Mouse (Mus musculus): ENCODE data around the gene Zfp940. TPM values are rescaled to one million over a fixed set of nuclear protein-coding genes. Genes with fewer than 3 reads are reported as not detected.
"Not testable (repeated sequence)": the region's sequence is repeated elsewhere in the genome, so short reads cannot be mapped to it uniquely, and the experiment has no call there.

The Zfp940 gene
- under 1 TPM; 0.62 to 0.87 TPM for total RNA-seq (2021)
- long read RNA-seq, experiment 1, result 0 reads
- long read RNA-seq, experiment 2, result 0 reads

DNA sequence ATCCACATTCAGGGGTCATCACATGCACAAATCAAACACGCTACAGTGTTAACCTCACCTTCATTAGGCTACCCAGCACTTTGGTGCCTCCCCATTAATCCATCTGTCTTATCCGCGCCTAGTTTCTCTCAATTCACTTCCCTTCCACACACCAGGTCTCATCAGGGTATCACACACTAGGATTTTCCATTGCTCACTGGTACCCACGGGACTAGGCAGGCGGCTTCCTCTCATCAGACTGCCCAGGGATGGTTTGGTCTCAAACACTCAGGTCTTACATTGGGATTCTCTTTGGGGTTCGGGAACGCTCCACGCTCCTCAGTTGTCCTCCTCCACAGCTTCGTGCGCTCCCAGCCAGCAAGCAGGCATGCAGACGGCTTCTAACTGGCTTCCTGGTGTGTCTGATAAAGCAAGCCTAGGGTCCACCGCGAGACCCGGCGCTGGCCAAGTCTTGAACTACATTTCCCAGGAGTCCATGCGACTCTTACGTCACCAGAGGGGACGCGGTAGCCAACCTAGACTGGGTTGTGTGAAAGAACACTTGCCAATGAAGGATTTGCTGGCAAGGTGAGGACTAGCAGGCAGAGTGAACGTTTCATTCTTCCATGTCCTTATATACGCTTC lies at the start of gene Zfp940:
Zfp940 (minus strand) TSS at position 451 of the 624 bp plus-strand sequence.
- peak; percentile 88 to 95 for DNase-seq

DNA sequence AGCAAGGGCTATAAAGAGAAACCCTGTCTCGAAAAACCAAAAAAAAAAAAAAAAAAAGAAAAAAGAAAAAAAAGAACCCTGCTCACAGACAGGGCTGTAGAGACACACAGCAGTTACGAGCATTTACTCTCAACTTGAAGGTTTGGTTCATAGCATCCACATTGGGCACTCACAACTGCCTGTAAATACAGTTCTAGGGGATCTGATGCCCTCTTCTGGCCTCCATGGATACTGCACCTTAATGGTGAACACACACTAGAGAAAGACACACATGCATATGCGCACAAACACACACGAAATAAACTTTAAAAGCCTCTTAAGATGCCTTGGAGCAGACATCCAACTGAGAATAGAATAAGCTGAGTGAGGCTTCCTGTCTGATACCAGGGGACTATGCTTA lies 44.9 kb upstream of the Zfp940 start:
- no peak for DNase-seq

DNA sequence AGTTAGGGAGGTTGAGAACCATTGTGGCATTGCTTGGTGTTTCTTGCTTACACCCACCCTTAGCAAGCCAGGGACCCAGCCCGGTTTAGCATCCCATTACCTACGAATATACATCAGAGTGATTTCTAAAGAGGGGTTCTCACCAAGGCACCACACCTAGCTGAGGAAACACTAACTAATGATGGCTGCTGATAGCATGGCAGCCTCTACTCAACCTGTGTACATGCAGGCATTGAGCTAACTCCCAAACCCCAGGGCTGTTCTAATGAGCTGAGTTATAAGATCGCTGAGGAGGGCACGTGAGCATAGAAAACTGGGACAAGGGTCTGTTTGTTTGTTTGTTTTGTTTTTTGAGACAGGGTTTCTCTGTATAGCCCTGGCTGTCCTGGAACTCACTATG lies 39.3 kb upstream of the Zfp940 start:
- no peak for DNase-seq

DNA sequence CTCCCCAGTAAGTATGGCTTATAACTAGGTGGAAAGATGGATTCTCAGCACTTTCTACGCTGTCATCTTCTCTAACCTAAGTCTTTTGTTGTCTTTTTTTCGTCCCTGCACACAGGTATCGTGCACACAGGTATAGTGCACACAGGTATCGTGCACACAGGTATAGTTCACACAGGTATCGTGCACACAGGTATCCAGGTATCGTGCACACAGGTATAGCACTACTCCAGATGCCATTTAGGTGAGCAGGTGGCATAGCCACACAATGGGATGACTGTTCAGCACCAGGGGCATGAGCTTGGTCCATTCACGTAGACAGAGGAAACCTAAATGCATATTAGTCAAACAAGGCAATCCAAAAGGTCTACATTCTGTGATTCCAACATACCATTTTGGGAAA lies 37.0 kb upstream of the Zfp940 start:
- DNase-seq, result no peak

DNA sequence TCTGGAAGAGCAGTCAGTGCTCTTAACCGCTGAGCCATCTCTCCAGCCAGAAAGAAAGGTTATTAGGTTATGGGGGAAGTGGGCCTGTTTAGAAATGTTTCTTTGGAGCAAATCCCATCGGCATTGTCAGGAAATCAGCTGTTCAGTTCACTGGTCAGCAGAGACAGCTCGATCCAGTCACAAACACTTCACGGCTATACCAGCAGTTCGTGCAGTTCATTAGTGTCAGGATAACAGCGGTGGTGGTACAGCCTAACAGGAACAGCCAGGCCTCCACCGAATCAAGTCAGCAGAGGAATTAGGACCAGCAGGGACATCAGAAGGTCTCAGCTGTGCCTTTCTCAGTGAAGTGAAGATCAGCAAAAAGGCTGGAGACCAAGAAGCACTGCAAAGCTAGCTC lies 27.4 kb upstream of the Zfp940 start:
- no peak for DNase-seq

DNA sequence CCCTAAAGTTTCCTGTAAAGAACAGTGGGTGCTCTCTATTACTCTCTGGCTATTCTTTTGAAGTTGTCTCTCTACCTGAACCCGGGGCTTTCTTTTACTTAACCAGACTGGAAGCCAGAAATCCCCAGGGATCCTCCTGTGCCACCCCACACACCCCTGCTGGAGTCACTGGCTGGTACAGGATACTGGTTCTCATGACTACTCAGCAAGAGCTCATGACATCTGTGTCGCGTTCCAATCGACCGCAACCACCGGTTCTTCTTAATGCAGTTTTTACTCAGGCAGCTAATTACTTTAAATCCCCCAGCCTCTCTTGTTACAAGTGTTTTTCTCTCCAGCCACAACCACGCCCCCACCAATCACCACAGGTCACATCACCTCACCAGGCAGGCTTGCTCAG lies 26.6 kb upstream of the Zfp940 start:
- no peak for DNase-seq

DNA sequence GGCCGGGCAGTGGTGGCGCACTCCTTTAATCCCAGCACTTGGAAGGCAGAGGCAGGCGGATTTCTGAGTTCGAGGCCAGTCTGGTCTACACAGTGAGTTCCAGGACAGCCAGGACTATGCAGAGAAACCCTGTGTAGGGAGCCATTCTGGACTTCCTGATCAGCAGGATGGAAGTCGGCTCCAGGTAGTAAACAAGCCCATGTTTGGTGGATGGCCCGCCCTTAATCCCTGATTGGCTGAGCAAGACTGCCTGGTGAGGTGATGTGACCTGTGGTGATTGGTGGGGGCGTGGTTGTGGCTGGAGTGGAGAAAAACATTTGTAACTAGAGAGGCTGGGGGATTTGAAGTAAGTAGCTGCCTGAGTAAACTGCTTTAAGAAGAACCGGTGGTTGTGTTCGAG lies 24.1 kb upstream of the Zfp940 start:
- not testable (repeated sequence) for DNase-seq

DNA sequence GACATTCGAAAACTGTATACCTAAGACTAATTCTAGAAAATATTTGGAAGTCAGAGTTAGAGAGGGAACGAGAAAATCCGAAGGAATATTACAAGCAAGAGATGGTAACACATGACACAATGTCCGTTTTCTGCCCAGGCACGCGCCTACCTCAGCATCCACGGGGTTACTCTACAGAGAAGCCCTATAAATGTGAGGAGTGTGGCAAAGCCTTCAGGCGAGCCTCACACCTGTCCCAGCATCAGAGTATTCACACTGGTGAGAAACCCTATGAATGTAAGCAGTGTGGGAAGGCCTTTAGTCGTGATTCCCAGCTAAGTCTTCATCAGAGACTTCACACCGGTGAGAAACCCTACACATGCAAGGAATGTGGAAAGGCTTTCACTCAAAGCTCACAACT lies 20.8 kb upstream of the Zfp940 start:
- no peak for DNase-seq

DNA sequence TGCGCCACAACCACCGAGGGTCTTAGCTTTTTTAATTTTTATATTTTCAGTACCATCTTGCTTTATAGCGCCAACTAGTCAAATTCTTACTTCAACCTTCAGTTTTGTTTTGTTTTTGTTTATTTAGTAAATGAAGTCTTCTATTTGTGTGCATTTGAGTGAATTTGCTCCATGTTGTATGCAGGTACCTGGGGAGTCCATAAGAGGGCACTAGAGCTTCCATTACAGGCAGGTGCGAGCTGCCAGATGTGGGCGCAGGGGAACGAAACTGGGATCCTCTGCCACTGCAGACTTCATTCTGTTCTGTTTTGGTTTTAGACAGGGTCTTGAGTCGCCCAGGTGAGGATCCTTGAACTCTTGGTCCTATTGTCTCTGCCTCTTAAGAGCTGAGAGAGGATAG lies 8.2 kb upstream of the Zfp940 start:
- no peak for DNase-seq

DNA sequence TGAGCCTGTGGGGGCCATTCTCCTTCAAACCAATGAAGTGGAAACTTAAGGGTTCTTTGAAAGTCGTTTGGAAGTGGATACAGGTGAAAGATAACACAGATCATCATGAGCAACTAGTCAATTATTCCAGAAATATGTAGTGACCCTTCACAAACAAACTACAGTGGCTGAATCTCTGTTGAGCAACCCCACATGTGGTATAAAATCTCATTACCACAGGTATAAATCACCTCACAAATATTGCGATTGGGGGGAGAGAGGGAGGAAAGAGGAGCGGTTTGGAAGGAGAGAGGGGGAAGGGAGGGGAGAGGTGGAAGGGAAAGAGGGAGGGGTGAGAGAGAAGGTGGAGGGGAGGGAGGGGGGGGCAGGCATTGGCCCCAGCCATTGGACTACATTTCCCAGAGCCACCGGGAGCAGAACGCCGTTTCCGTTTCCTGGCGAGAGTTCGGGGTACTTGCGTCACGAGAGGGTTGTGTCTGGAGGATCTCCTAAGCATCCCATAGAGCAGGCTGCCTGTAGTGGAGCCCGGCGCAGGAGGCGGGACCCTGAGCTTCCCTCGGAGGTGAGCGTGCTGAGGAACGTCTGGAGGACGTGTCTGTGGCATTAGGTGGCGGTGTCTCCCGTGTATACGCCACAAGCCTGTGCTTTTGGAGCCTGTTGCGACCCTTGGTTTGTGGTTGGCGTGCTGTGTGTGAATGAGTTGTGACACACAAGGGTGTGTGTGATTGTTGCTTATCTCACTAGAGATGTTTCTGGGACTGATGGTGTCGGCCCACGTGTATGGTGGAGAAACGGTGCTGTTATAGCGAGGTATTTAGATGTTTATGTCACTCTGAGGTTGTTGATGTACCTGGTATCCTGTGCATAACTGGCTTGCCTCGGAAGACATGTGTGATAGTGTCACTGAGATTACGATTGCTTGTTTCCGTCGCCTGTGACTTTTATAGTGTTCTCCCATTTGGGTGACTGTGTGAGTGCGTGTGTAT lies 6.4 kb upstream of the Zfp940 start, which contains the start of gene Zfp420:
Zfp420 (plus strand) TSS at position 448 of the 986 bp plus-strand sequence.
- peak; percentile 94 for DNase-seq

DNA sequence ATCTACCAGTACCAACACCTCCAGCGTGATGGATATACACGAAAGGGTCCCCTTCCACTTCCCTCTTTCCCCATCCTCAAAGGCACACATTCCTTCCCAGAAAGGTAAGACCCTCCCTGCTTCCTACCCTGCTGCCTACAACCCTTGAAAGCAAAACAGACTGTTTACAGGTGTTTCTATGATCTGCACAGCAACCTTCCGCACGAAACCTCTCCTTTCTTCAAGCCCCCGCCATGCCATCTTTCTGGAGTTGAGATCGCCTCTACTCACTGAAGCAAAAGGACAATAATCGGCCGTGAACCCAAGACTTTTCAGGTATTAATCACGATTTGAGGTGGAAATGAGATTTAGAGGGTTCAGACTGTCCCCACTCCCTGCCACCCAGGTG lies 644 bp downstream of the Zfp940 start:
- no peak for DNase-seq

DNA sequence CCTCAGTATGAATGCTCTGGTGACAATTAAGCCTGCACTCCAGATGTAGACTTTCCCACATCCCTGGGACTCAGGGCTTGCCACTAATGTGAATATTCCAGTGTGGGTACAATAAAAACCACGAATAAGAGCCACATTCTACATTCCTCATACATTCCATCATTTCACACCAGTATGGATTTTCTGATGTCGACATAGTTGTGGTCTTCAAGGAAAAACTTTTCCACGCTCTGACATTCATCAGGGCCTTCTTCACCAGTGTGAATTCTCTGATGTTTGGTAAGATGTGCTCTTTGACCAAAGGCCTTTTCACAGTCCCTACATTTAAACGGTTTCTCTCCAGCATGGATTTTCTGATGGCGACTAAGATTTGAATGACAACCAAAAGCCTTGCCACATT lies 8.9 kb downstream of the Zfp940 start:
- DNase-seq, result no peak

DNA sequence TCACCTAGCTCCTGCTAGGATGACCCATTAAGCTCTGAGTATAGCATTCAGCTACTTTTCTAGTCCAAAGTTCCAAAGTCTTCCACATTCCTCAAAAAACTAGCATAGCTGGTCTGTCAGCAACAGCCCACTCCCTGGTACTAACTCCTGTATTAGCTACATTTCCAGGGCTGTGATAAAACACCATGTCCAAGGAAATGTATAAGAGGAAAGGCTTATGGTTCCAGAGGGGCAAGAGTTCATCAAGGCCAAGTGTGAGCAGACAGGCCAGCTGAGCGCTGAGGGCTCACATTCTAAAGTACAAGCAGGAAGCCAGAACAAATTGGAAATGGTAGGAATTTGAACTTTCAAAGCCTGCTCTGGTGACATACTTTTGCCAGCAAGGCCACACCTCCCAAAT lies 11.4 kb downstream of the Zfp940 start:
- no peak for DNase-seq

DNA sequence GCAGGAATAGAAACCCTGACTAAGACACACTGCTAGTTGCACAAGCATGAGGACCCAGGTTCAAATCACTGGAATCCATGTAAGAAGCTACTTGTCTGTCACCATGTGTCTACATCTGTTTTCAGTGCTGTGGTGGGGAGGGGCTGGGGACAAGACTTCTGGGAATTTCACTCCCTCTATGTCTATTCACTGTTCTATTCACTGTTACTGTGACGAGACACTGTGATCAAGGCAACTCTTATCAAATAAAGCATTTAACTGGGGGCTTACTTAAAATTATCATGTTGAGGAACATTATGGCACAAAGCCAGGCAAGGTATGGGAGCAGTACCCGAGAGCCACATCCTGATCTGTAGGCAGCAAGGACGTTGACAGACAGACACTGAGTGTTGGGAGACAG lies 14.2 kb downstream of the Zfp940 start:
- no peak for DNase-seq

DNA sequence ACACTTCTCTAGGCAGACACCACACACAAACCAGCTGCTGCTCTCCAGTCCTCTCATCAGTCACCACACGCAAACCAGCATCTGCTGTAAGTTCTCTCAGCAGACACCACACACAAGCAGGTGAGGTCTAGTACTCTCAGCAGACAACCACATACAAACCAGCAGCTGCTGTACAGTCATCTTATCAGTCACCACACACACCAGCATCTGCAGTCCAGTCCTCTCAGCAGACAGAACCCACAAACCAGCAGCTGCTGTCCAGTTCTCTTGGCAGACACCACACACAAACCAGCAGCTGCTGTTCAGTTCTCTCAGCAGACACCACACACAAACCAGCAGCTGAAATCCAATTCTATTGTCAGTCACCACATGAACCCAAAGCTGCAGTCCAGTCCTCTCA lies 16.7 kb downstream of the Zfp940 start:
- no peak for DNase-seq

DNA sequence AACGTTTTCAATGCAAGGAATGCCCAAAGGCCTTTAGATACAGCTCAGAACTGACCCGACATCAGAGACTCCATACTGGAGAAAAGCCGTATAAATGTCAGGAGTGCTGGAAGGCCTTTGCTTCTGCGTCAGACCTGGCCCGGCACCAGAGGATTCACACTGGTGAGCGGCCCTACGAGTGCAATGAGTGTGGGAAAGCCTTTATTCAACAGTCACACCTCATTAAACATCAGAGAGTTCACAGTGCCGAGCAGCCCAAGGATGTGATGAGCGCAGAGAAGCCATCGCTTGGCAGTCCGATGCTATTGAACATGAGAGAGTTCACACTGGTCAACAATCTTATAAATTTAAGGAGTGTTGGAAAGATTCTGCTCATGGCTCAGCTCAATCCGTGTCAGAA lies 23.7 kb downstream of the Zfp940 start:
- DNase-seq, result no peak

DNA sequence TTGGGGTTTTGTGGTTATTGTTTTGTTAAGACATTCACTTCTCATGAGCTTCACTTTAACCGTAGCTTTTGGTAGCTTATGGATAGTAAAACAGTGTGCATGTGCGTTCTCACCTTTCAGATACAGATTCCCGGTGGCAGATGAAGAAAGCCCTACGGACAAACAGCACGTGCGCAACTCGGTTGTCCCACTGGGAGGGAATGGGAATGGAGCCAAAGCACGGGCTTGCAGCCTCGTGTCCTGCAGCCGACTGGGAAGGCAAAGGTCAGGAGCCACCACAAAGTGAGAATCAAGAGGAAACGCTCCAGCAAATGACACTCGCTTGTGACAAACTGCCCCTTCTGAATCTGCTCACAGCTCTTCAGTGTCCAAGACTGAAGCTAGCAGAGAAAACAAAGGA lies 25.5 kb downstream of the Zfp940 start:
- no peak for DNase-seq

DNA sequence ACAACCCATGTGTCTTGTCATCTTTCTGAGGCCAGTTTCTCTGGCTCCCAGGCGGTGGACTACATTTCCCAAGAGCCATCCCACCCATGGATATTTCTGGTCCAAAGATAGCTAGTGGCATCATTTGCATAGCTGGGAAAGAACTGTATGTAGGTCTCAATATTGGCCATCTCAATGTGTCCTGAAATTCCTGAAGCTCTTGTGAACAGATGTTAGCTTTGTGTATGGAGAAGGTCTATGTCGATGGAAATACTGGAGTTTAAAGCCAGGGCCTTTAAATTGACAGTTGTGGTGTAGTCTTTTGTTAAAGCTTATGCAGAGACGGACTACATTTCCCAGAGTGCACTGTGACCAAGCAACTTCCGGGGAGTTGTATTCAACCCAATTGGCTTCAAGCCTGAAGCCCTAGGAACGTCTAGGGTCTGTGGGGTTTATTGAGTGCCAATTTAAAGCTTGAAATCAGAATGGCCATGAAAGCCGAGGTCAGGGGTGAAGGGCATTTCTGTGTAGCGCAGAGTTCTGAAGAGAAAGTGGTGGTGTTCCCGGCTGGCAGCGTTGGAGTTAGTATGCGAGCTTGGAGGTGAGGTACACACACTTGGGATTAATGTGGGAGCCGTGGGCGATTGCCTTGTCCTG lies 34.7 kb downstream of the Zfp940 start:
- DNase-seq, result peak; percentile 87 to 92

DNA sequence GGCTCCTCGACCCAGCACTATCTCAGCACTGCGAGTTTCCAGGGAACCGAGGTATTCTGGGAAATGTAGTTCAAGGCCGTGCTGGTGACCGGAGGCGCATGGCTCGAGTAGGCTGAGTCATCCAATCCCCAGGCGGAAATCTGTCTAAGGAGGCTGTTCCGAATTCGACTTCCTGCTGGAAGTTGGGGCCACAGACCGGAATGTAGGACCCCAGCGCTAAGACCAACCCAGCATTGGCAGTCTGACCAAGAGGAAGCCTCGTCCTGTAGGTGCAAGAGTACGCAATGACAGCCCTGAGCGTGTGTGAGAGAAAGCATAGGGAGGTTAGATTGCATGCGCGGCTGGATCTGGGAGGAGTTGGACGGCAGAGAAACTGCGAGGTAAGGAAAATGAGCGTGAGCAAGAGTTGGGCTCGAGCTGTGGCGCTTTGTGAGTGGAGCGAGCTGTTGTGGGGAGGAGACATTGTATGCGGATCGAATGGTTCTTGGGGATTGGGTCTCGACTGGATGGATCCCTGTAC lies 37.5 kb downstream of the Zfp940 start, which contains the start of gene Zfp790:
Zfp790 (plus strand) TSS at position 205 of the 520 bp plus-strand sequence.
- DNase-seq, result peak; percentile 92 to 96

DNA sequence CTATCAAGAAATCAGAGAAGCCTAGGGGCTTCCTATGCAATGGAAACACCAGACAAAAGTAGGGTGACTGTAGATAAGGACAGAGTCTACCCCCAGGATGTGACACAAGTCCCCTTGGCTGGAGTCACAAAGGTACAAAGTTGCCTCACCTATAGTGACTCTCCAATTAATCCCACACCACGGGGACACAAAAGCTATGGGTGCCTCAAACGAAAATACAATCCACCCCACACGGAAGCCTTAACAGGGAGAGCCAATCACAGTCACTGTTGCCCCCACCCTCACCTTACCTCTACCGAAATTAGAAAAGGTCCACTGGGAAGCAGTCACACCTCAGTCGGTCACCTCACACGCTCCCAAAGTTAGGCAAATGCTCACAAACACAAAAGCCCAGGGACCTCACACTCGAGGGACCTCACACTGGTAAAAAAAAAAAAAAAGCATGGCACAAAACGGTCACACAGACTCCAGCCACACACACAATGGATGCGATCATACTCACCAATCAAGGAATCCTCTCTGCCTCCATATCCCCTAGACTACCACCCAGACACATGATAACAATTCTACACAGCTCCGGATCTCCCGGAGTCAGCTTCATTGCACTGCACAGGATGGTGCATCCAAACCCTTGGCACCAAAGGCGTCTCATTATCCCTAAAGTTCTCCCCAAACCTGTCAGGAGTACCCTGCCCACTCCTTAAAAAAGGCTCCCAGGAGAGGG lies 38.2 kb downstream of the Zfp940 start:
- no peak for DNase-seq

DNA sequence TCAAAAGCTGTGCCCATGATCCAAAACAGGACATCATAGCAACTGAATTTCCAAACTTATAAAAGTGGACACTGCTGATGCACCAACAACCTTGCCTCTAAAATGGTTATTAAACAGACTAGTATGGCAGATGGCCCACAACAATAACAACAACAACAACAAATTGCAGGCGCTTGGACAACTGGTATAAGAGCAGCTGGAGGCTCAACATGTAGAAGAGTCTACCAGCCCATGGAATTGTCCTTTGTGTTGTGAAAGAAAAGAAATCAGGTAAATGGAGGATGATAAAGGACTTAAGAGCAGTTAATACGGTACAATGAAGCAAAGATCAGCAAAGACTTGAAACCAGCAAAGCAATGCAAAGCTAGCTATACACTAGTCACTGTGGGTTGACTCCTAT lies 39.1 kb downstream of the Zfp940 start:
- no peak for DNase-seq

DNA sequence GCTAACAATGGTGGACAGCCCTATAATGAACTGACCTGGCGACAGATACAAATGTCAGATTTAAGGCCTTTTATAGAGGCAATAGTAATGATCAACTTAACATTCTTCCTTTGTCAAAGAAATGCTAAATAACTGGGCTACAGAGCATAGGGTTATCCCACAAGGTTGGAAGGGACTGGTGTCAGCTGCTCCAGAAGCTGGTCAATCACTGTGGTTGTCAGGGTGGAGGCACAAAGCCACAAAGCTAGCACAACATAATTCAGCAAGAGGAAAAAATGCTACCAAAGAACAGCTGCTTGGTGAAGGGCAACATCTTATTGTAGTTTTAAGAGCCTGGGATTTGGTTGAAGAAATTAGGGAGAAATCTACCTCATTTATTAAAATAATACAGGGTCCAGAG lies 41.2 kb downstream of the Zfp940 start:
- no peak for DNase-seq

Data from heart, adult 18-20 months (tissue).